Mouse (Mus musculus) cerebellum, adult 9-11 months (tissue): Measurements from ENCODE around the gene 2010111I01Rik.
A peak's percentile ranks its signal among the peaks of the same experiment; 100 is the strongest.

ENCODE experiments used
- DNase-seq: peaks from one replicate; pipeline ENCODE4 v3.0.0; 2022

2010111I01Rik gene

GRCm38 (mm10) chr13:63272017-63272601 is 307.4 kb downstream of the 2010111I01Rik start:
- DNase-seq, result no peak

- DNase-seq, result no peak
These were observed 308.0 kb downstream of the 2010111I01Rik start for GRCm38 (mm10) chr13:63272602-63273229.

GRCm38 (mm10) chr13:63273859-63274258 is 309.2 kb downstream of the 2010111I01Rik start:
- no peak for DNase-seq

- DNase-seq, result no peak
These were observed 309.9 kb downstream of the 2010111I01Rik start for GRCm38 (mm10) chr13:63274488-63275166.

- DNase-seq, result no peak
These were observed 311.7 kb downstream of the 2010111I01Rik start for GRCm38 (mm10) chr13:63276389-63276788.

GRCm38 (mm10) chr13:63277316-63277715 is 312.6 kb downstream of the 2010111I01Rik start:
- no peak for DNase-seq

- DNase-seq, result no peak
These were observed 313.5 kb downstream of the 2010111I01Rik start for GRCm38 (mm10) chr13:63278141-63278631.

GRCm38 (mm10) chr13:63278796-63279475 is 314.2 kb downstream of the 2010111I01Rik start:
- no peak for DNase-seq

GRCm38 (mm10) chr13:63279807-63280206 is 315.1 kb downstream of the 2010111I01Rik start:
- DNase-seq, result no peak

- DNase-seq, result no peak
These were observed 315.7 kb downstream of the 2010111I01Rik start for GRCm38 (mm10) chr13:63280344-63280743.

- DNase-seq, result no peak
These were observed 316.5 kb downstream of the 2010111I01Rik start for GRCm38 (mm10) chr13:63281206-63281605.

GRCm38 (mm10) chr13:63283236-63283635 is 318.5 kb downstream of the 2010111I01Rik start:
- no peak for DNase-seq

GRCm38 (mm10) chr13:63284748-63285147 is 320.1 kb downstream of the 2010111I01Rik start:
- no peak for DNase-seq

- DNase-seq, result peak; percentile 82
These were observed 321.9 kb downstream of the 2010111I01Rik start for GRCm38 (mm10) chr13:63286483-63287102.

GRCm38 (mm10) chr13:63289152-63289551 is 324.5 kb downstream of the 2010111I01Rik start:
- DNase-seq, result no peak

- DNase-seq, result no peak
These were observed 325.0 kb downstream of the 2010111I01Rik start for GRCm38 (mm10) chr13:63289687-63290086.

- DNase-seq, result no peak
These were observed 325.4 kb downstream of the 2010111I01Rik start for GRCm38 (mm10) chr13:63290126-63290525.

GRCm38 (mm10) chr13:63291016-63291415 is 326.3 kb downstream of the 2010111I01Rik start:
- no peak for DNase-seq

GRCm38 (mm10) chr13:63293647-63294046 is 329.0 kb downstream of the 2010111I01Rik start:
- no peak for DNase-seq

- DNase-seq, result peak; percentile 81
These were observed 329.9 kb downstream of the 2010111I01Rik start for GRCm38 (mm10) chr13:63294359-63295193.

GRCm38 (mm10) chr13:63296300-63296699 is 331.6 kb downstream of the 2010111I01Rik start:
- DNase-seq, result no peak

- DNase-seq, result no peak
These were observed 332.3 kb downstream of the 2010111I01Rik start for GRCm38 (mm10) chr13:63297003-63297402.
